Mouse (Mus musculus): ENCODE measurements at regions not wholly inside any gene's neighbourhood (a gene's known extent, or its start where the extent isn't known, plus 50 kb on each side); places are given as distances from the start of the nearest gene placed in this dataset.

GRCm38 (mm10) chr16:50125564-50125963, 306.6 kb downstream of the Bbx start:
- H3K27ac ChIP-seq (ENCODE audit: low read depth): no peak overlapping the region

GRCm38 (mm10) chr16:50131406-50131805, 300.8 kb downstream of the Bbx start:
- no peak overlapping the region for H3K27ac ChIP-seq (ENCODE audit: low read depth)
- H3K9ac ChIP-seq (replicated peaks; ENCODE audit: low read depth, low read length): no peak overlapping the region
- no peak overlapping the region for H3K4me2 ChIP-seq (ENCODE audit: low read depth, low read length)
- ATAC-seq (ENCODE audit: insufficient read depth, low read depth): no peak
- no peaks in the 10 kb centered on the region for H3K36me3 ChIP-seq (replicated peaks; ENCODE audit: control insufficient read depth, insufficient read depth, low read length)
- no peak for TF ChIP-seq CTCF (IDR thresholded peaks at IDR 0.05; ENCODE audit: low read depth)
- TF ChIP-seq EP300 (IDR thresholded peaks at IDR 0.05; ENCODE audit: low read depth): no peak
- no peak overlapping the region for H3K4me3 ChIP-seq (ENCODE audit: low read depth, low read length)
- 89% methylated on average over 2 of the region's 2 CpGs for WGBS
- DNase-seq (ENCODE audit: low spot score): no peak
- no peaks in the 10 kb centered on the region for H3K9me3 ChIP-seq (replicated peaks; ENCODE audit: control insufficient read depth, low read length)
- H3K4me1 ChIP-seq (ENCODE audit: control insufficient read depth, insufficient read depth): no peaks in the 10 kb centered on the region
- H3K27me3 ChIP-seq (ENCODE audit: control insufficient read depth, insufficient read depth, low read length): no peaks in the 10 kb centered on the region

More at GRCm38 (mm10) chr16:50125564-50125963, 306.6 kb downstream of the Bbx start:
- Histone ChIP-seq H3K4me2 (ENCODE audit: low read depth, low read length) (no peak overlapping the region), H3K27me3 (ENCODE audit: control insufficient read depth, insufficient read depth, low read length) (no peaks in the 10 kb centered on the region), H3K9ac (replicated peaks; ENCODE audit: low read depth, low read length) (no peak overlapping the region), H3K36me3 (replicated peaks; ENCODE audit: control insufficient read depth, insufficient read depth, low read length) (no peaks in the 10 kb centered on the region), H3K9me3 (replicated peaks; ENCODE audit: control insufficient read depth, low read length) (no peaks in the 10 kb centered on the region), H3K4me1 (ENCODE audit: control insufficient read depth, insufficient read depth) (no peaks in the 10 kb centered on the region), H3K4me3 (ENCODE audit: low read depth, low read length) (no peak overlapping the region)
- WGBS: 72% methylated on average over 5 of the region's 5 CpGs
- ATAC-seq (ENCODE audit: insufficient read depth, low read depth) (no peak), DNase-seq (ENCODE audit: low spot score) (no peak)
- TF ChIP-seq EP300 (IDR thresholded peaks at IDR 0.05; ENCODE audit: low read depth) (no peak), CTCF (IDR thresholded peaks at IDR 0.05; ENCODE audit: low read depth) (no peak)
